Mouse (Mus musculus) heart, adult 9 months (tissue): ENCODE results near the gene Tcf7.

Experiments used
- DNase-seq, 2 experiments: peaks; one replicate each; pipeline ENCODE4 v3.0.0; 2022; ENCODE audit warnings: low spot score in 2 of 2

Tcf7 gene

GRCm38 (mm10) chr11:52282774-52283595, at the start of gene Tcf7:
Gene Tcf7 (minus strand): TSS chr11:52283014.
- DNase-seq, result peak in 1 of 2 experiments; percentile 25

- no peak for DNase-seq
These were observed 44.5 kb upstream of the Tcf7 start for GRCm38 (mm10) chr11:52327313-52327712.

GRCm38 (mm10) chr11:52324442-52325367, 41.9 kb upstream of the Tcf7 start:
- DNase-seq, result no peak

- no peak for DNase-seq
These were observed 38.7 kb upstream of the Tcf7 start for GRCm38 (mm10) chr11:52321540-52321939.

- no peak for DNase-seq
These were observed 37.7 kb upstream of the Tcf7 start for GRCm38 (mm10) chr11:52320529-52320928.

- DNase-seq, result no peak
These were observed 36.9 kb upstream of the Tcf7 start for GRCm38 (mm10) chr11:52319664-52320063.

- no peak for DNase-seq
These were observed 35.6 kb upstream of the Tcf7 start for GRCm38 (mm10) chr11:52318445-52318844.

- DNase-seq, result no peak
These were observed 31.4 kb upstream of the Tcf7 start for GRCm38 (mm10) chr11:52314102-52314793.

- no peak for DNase-seq
These were observed 27.9 kb upstream of the Tcf7 start for GRCm38 (mm10) chr11:52310709-52311108.

- no peak for DNase-seq
These were observed 26.7 kb upstream of the Tcf7 start for GRCm38 (mm10) chr11:52309487-52309886.

GRCm38 (mm10) chr11:52306431-52306830, 23.6 kb upstream of the Tcf7 start:
- DNase-seq, result no peak

GRCm38 (mm10) chr11:52305266-52305665, 22.5 kb upstream of the Tcf7 start:
- no peak for DNase-seq

- no peak for DNase-seq
These were observed 19.9 kb upstream of the Tcf7 start for GRCm38 (mm10) chr11:52302668-52303067.

GRCm38 (mm10) chr11:52299687-52300086, 16.9 kb upstream of the Tcf7 start:
- DNase-seq, result no peak

- DNase-seq, result no peak
These were observed 16.1 kb upstream of the Tcf7 start for GRCm38 (mm10) chr11:52298955-52299354.

GRCm38 (mm10) chr11:52297352-52297751, 14.5 kb upstream of the Tcf7 start:
- peak; percentile 46 to 74 for DNase-seq

GRCm38 (mm10) chr11:52294103-52294502, 11.3 kb upstream of the Tcf7 start:
- DNase-seq, result no peak

GRCm38 (mm10) chr11:52292894-52293293, 10.1 kb upstream of the Tcf7 start:
- DNase-seq, result no peak

GRCm38 (mm10) chr11:52292346-52292745, 9.5 kb upstream of the Tcf7 start:
- no peak for DNase-seq

GRCm38 (mm10) chr11:52286958-52287305, 4.1 kb upstream of the Tcf7 start:
- no peak for DNase-seq

- no peak for DNase-seq
These were observed 3.6 kb upstream of the Tcf7 start for GRCm38 (mm10) chr11:52286301-52286957.
